Mouse (Mus musculus): Measurements from ENCODE around the gene Rora.

DNA sequence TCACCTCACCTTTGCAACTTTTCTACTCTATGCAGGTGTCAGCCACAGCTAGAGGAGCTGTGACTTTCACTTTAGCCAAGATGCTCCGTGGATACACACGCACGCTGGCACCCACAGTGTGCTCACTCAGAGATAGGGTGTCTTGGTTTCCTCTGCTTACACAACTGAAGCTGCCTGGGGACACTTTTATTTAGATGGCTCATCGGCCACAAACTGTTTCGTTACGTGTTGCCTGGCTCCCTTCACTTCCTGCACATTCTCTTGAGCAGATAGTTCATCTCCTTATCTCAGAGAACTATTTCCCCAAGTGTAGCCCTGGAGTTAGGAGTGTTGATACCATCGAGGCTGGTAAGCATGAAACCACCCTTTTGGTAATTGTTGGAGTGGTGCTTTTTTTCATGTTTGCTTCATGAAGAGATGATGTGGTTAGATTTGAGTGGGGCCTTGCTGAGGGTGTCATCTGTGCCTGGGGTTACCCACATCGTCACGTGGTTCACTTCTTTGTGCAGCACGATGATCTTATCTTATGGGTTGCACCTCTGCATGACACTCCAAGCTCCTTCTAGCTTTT lies 380.8 kb downstream of the Rora start:
- TF ChIP-seq CTCF (conservative IDR thresholded peaks at IDR 0.05; ENCODE audit: low read length), result no peak
- TF ChIP-seq POU5F1 (IDR thresholded peaks at IDR 0.05; ENCODE audit: borderline replicate concordance, low read length), result no peak
- no peak for TF ChIP-seq NANOG (IDR thresholded peaks at IDR 0.05; ENCODE audit: borderline replicate concordance, low read length)

Measured in E14TG2a.4 (cell line).